Mouse (Mus musculus) cerebellum, adult 2 months (tissue): ENCODE measurements at regions not wholly inside any gene's neighbourhood (a gene's known extent, or its start where the extent isn't known, plus 50 kb on each side); places are given as distances from the start of the nearest gene placed in this dataset.

Experiments
- CTCF ChIP-seq: fragments of 200-500 bp; IDR thresholded peaks from 2 replicates; pipeline ENCODE4 v1.5.1; 2011; ENCODE audit warnings: low read depth, mild to moderate bottlenecking, control low read depth, low read length, moderate library complexity, borderline replicate concordance; ENCODE audit not compliant: insufficient read depth
- POLR2A ChIP-seq: fragments of 200-500 bp; IDR thresholded peaks from 2 replicates; pipeline ENCODE4 v1.6.1; 2011; ENCODE audit warnings: low read length, control low read depth, borderline replicate concordance; ENCODE audit not compliant: insufficient read depth

GRCm38 (mm10) chr12:7250324-7250723, 727.1 kb upstream of the Apob start:
- TF ChIP-seq CTCF (no peak), POLR2A (no peak)
